Mouse (Mus musculus) granulocyte monocyte progenitor cell, adult 5-6 weeks (primary cell): Measurements from ENCODE around the gene Dapk3. TPM values are rescaled to one million over a fixed set of nuclear protein-coding genes. Genes with fewer than 3 reads are reported as not detected.
A peak's percentile ranks its signal among the peaks of the same experiment; 100 is the strongest.
"Not testable (repeated sequence)": the region's sequence is repeated elsewhere in the genome, so short reads cannot be mapped to it uniquely, and the experiment has no call there.

Experiments used
- ATAC-seq: replicated peaks from 2 replicates; pipeline ENCODE4 v1.8.0; 2016; ENCODE audit warnings: mild to moderate bottlenecking, moderate TSS enrichment, inconsistent platforms; ENCODE audit not compliant: poor library complexity, severe bottlenecking
- total RNA-seq, 2 experiments: library from RNA; stranded (forward) in 1 of 2; stranded (reverse) in 1 of 2; fragments of 200-712, 200-1000 nt in 1 of 2; fragments of >200 nt in 1 of 2; fragmentation: Nextera tagmentation in 1 of 2; gene quantifications; 2 replicates each; pipeline ENCODE4 v1.2.3; 2014 to 2017

Dapk3 gene
- total RNA-seq, 2 experiments from 2014 or later, result 25.7 to 33.0 TPM

GRCm38 (mm10) chr10:81177491-81177925 lies 5.3 kb upstream of the Dapk3 start:
- no peak for ATAC-seq

GRCm38 (mm10) chr10:81177958-81178712 lies 4.7 kb upstream of the Dapk3 start:
- ATAC-seq, result no peak

- ATAC-seq, result no peak
Measured at GRCm38 (mm10) chr10:81178927-81179326, 3.9 kb upstream of the Dapk3 start.

GRCm38 (mm10) chr10:81179451-81180342 lies 3.1 kb upstream of the Dapk3 start:
- ATAC-seq, result no peak

GRCm38 (mm10) chr10:81180946-81181345 lies 1.9 kb upstream of the Dapk3 start:
- ATAC-seq, result no peak

- ATAC-seq, result not testable (repeated sequence)
Measured at GRCm38 (mm10) chr10:81181860-81182259, 945 bp upstream of the Dapk3 start.

GRCm38 (mm10) chr10:81183805-81184204 lies 1.0 kb downstream of the Dapk3 start, which contains the start of gene 4930442H23Rik:
Gene 4930442H23Rik, minus strand, starts transcription at chr10:81183849.
- ATAC-seq, result no peak

GRCm38 (mm10) chr10:81184765-81185164 lies 2.0 kb downstream of the Dapk3 start:
- no peak for ATAC-seq

- no peak for ATAC-seq
Measured at GRCm38 (mm10) chr10:81187161-81187560, 4.4 kb downstream of the Dapk3 start.

- ATAC-seq, result no peak
Measured at GRCm38 (mm10) chr10:81189821-81190220, 7.0 kb downstream of the Dapk3 start.

- ATAC-seq, result 0 out of 2 replicates have a peak, but pooled peaks have one; percentile 5
Measured at GRCm38 (mm10) chr10:81190236-81190911, 7.6 kb downstream of the Dapk3 start.

GRCm38 (mm10) chr10:81190912-81191321 lies 8.1 kb downstream of the Dapk3 start:
- ATAC-seq, result peak; percentile 6; the same call in 1 of the 2 replicates

- peak; percentile 55 for ATAC-seq
Measured at GRCm38 (mm10) chr10:81191342-81191982, 8.7 kb downstream of the Dapk3 start.

- peak; percentile 38 for ATAC-seq
Measured at GRCm38 (mm10) chr10:81192270-81192967, 9.6 kb downstream of the Dapk3 start.

GRCm38 (mm10) chr10:81192968-81193501 lies 10.2 kb downstream of the Dapk3 start:
- no peak for ATAC-seq

- no peak for ATAC-seq
Measured at GRCm38 (mm10) chr10:81193991-81194774, 11.4 kb downstream of the Dapk3 start.

GRCm38 (mm10) chr10:81195300-81195699 lies 12.5 kb downstream of the Dapk3 start:
- ATAC-seq, result no peak

GRCm38 (mm10) chr10:81196470-81197065 lies 13.8 kb downstream of the Dapk3 start:
- no peak for ATAC-seq
